ENCODE assay signal across 10 mouse cellular contexts in genomic region chr11:71625501-71626191, GRCm38 (mm10).
"Had no signal": no experiment of that assay in that cellular context is flagged by ENCODE, and none has a peak within 500 bp of the region (broad histone marks: within the 10 kb centered on the region; RNA-seq: fewer than 3 reads in every experiment).

No protein-coding gene starts in this region.

- DNase-seq: kidney, postnatal 36 days; layer of hippocampus, postnatal 36 days; liver, embryonic 13.5 days; lung, adult 2 months; lung, postnatal 14 days; lung, postnatal 4 days; midbrain, embryonic 14.5 days; thymus, adult 18-20 months; thymus, postnatal 14 days; thymus, postnatal 4 days had no signal
